Mouse (Mus musculus) MEL (cell line): ENCODE measurements at regions not wholly inside any gene's neighbourhood (a gene's known extent, or its start where the extent isn't known, plus 50 kb on each side); places are given as distances from the start of the nearest gene placed in this dataset.

Experiments
- DNase-seq: peaks from one replicate; pipeline ENCODE4 v3.0.0; 2011; ENCODE audit warnings: low read depth, low spot score
- H3K27ac ChIP-seq: 2 replicates; pipeline ENCODE4 v1.5.1; 2012; ENCODE audit warnings: low read depth, mild to moderate bottlenecking, control low read depth, low read length, moderate library complexity; ENCODE audit not compliant: control insufficient read depth
- H3K27me3 ChIP-seq, 2 experiments: fragments of 150-350 bp in 1 of 2; sonication (generic) in 1 of 2; 2 replicates each; pipeline ENCODE4 v1.6.1; 2012; ENCODE audit warnings: low read length in 2 of 2, mild to moderate bottlenecking in 2 of 2, improper control_type of control experiment in 1 of 2, moderate library complexity in 1 of 2; ENCODE audit not compliant: insufficient read depth in 2 of 2, control insufficient read depth in 1 of 2
- H3K36me3 ChIP-seq, 2 experiments: 2 replicates each; pipeline ENCODE4 v1.6.1; 2012 to 2014; ENCODE audit warnings: low read length in 2 of 2, improper control_type of control experiment in 1 of 2, inconsistent platforms in 1 of 2, mild to moderate bottlenecking in 1 of 2; ENCODE audit not compliant: insufficient read depth in 2 of 2, control insufficient read depth in 1 of 2
- H3K4me1 ChIP-seq, 2 experiments: fragments of 150-350 bp in 1 of 2; sonication (generic) in 1 of 2; 2 replicates each; pipeline ENCODE4 v1.6.1; 2012; ENCODE audit warnings: low read length in 2 of 2, improper control_type of control experiment in 1 of 2, mild to moderate bottlenecking in 1 of 2; ENCODE audit not compliant: insufficient read depth in 2 of 2, control insufficient read depth in 1 of 2
- H3K4me3 ChIP-seq, 2 experiments: fragments of 150-350 bp in 1 of 2; sonication (generic) in 1 of 2; 2 replicates each; pipeline ENCODE4 v1.5.1; 2012; ENCODE audit warnings: low read depth in 2 of 2, low read length in 2 of 2, mild to moderate bottlenecking in 2 of 2, moderate library complexity in 2 of 2, control low read depth in 1 of 2, improper control_type of control experiment in 1 of 2; ENCODE audit not compliant: control insufficient read depth in 1 of 2, insufficient read depth in 1 of 2
- H3K79me2 ChIP-seq: 2 replicates; pipeline ENCODE4 v1.6.1; 2012; ENCODE audit warnings: mild to moderate bottlenecking, low read length, moderate library complexity; ENCODE audit not compliant: control insufficient read depth, poor library complexity, insufficient read depth
- H3K9ac ChIP-seq: 2 replicates; pipeline ENCODE4 v1.6.1; 2012; ENCODE audit warnings: low read depth, mild to moderate bottlenecking, control low read depth, low read length, moderate library complexity; ENCODE audit not compliant: control insufficient read depth, poor library complexity, severe bottlenecking
- H3K9me3 ChIP-seq: fragments of 150-350 bp; sonication (generic); replicated peaks from 2 replicates; pipeline ENCODE4 v1.6.1; 2012; ENCODE audit warnings: mild to moderate bottlenecking, low read length, improper control_type of control experiment, moderate library complexity; ENCODE audit not compliant: insufficient read depth
- CHD1 ChIP-seq: IDR thresholded peaks from 2 replicates; pipeline ENCODE4 v1.6.1; 2012; ENCODE audit warnings: low read depth, mild to moderate bottlenecking, inconsistent platforms, low read length, improper control_type of control experiment
- E2F4 ChIP-seq: IDR thresholded peaks from 2 replicates; pipeline ENCODE4 v1.6.1; 2011; ENCODE audit warnings: low read depth, low read length, improper control_type of control experiment, borderline replicate concordance
- ETS1 ChIP-seq: IDR thresholded peaks from 2 replicates; pipeline ENCODE4 v1.6.1; 2012; ENCODE audit warnings: low read depth, mild to moderate bottlenecking, inconsistent platforms, low read length, improper control_type of control experiment, moderate library complexity
- GABPA ChIP-seq: IDR thresholded peaks from 2 replicates; pipeline ENCODE4 v1.6.1; 2012; ENCODE audit warnings: low read depth, mild to moderate bottlenecking, inconsistent platforms, low read length, improper control_type of control experiment, moderate library complexity
- MAFK ChIP-seq: IDR thresholded peaks from 2 replicates; pipeline ENCODE4 v1.6.1; 2011; ENCODE audit warnings: low read depth, mild to moderate bottlenecking, low read length, improper control_type of control experiment, borderline replicate concordance
- MAZ ChIP-seq: IDR thresholded peaks from 2 replicates; pipeline ENCODE4 v1.6.1; 2012; ENCODE audit warnings: low read depth, mild to moderate bottlenecking, inconsistent platforms, low read length, improper control_type of control experiment
- MYB ChIP-seq: IDR thresholded peaks from 2 replicates; pipeline ENCODE4 v1.6.1; 2011; ENCODE audit warnings: mild to moderate bottlenecking, low read depth, low read length, improper control_type of control experiment
- NRF1 ChIP-seq: IDR thresholded peaks from 2 replicates; pipeline ENCODE4 v1.6.1; 2014; ENCODE audit warnings: low read depth, mild to moderate bottlenecking, inconsistent platforms, low read length, improper control_type of control experiment, moderate library complexity; ENCODE audit not compliant: poor library complexity, insufficient read depth, severe bottlenecking
- POLR2AphosphoS2 ChIP-seq: IDR thresholded peaks from 2 replicates; pipeline ENCODE4 v1.6.1; 2011; ENCODE audit warnings: low read length, improper control_type of control experiment
- POLR2AphosphoS5 ChIP-seq: IDR thresholded peaks from 2 replicates; pipeline ENCODE4 v1.6.1; 2012; ENCODE audit warnings: low read depth, borderline replicate concordance, mild to moderate bottlenecking, inconsistent platforms, low read length, moderate library complexity, mixed read lengths
- SIN3A ChIP-seq: IDR thresholded peaks from 2 replicates; pipeline ENCODE4 v1.6.1; 2012; ENCODE audit warnings: low read length, improper control_type of control experiment, inconsistent platforms
- TAL1 ChIP-seq: IDR thresholded peaks from 2 replicates; pipeline ENCODE4 v1.6.1; 2012; ENCODE audit warnings: mild to moderate bottlenecking, inconsistent platforms, low read length, moderate library complexity, mixed read lengths
- TCF12 ChIP-seq: IDR thresholded peaks from 2 replicates; pipeline ENCODE4 v1.6.1; 2014; ENCODE audit warnings: low read depth, mild to moderate bottlenecking, inconsistent platforms, low read length, improper control_type of control experiment, moderate library complexity
- ZKSCAN1 ChIP-seq: IDR thresholded peaks from 2 replicates; pipeline ENCODE4 v1.6.1; 2012; ENCODE audit warnings: low read depth, mild to moderate bottlenecking, inconsistent platforms, low read length, improper control_type of control experiment, moderate library complexity
- ZMIZ1 ChIP-seq: IDR thresholded peaks from 2 replicates; pipeline ENCODE4 v1.6.1; 2012; ENCODE audit warnings: low read depth, mild to moderate bottlenecking, inconsistent platforms, low read length, improper control_type of control experiment, moderate library complexity

DNA sequence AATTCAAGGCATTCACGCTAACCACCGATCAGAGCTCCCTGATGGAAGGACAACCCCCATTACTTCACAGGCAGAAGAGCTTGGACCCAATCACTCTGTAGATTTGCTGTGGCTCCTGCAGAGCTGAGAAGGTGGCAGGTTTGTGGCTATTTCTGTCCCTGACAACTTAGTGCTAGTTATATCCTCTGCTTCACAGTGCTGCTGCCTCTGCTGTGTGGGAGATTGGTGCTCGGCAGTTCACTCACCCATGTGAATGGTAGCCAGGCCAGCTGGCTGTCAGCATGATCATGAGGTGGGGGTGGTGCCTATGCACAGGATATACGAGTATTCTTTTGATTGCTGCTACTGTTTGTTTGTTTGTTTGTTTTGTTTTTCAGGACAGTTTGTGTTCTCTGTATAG is 113.9 kb downstream of the Gm10131 start:
- H3K27me3 ChIP-seq = no peaks in the 10 kb centered on the region
- no peak overlapping the region for H3K27ac ChIP-seq
- TF ChIP-seq CHD1 = no peak
- no peak for TF ChIP-seq MYB
- TF ChIP-seq POLR2AphosphoS5 = no peak
- no peak for TF ChIP-seq NRF1
- TF ChIP-seq E2F4 = no peak
- TF ChIP-seq, all 39 proteins: peak for 0
- H3K79me2 ChIP-seq = no peaks in the 10 kb centered on the region
- H3K4me3 ChIP-seq = no peak overlapping the region
- no peaks in the 10 kb centered on the region for H3K36me3 ChIP-seq
- no peaks in the 10 kb centered on the region for H3K9me3 ChIP-seq
- no peak overlapping the region for H3K9ac ChIP-seq
- no peak for DNase-seq
- peaks cover 0 to 3% of the 10 kb centered on the region in 2 experiments; a peak in 2 of 4 replicates for H3K4me1 ChIP-seq

DNA sequence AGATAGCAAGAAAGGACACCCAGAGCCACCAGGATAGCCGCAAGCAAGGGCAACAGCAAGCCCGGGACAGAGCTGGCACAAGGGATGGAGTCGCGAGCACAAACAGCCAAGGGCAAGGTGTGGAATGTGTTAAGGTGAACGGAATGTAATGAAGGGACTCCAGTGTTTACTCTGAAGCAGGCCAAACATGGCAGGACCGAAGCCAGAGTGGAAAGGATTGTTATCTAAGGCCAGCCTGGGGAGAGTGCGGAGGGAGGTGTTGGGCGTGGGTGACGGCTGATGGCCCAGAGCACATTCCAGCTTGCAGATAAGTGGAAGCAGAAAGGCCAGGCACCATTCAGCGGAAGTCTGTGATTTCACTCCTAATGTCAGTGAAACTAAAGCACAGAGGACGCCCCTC is 118.6 kb downstream of the Gm10131 start:
- peaks cover 0 to 3% of the 10 kb centered on the region in 2 experiments; a peak in 2 of 4 replicates for H3K4me1 ChIP-seq
- no peak overlapping the region for H3K27ac ChIP-seq
- H3K9ac ChIP-seq = no peak overlapping the region
- H3K4me3 ChIP-seq = no peak overlapping the region
- H3K27me3 ChIP-seq = no peaks in the 10 kb centered on the region
- H3K9me3 ChIP-seq = no peaks in the 10 kb centered on the region
- no peak for TF ChIP-seq MAZ
- TF ChIP-seq GABPA = no peak
- TF ChIP-seq POLR2AphosphoS2 = no peak
- TF ChIP-seq MAFK = no peak
- TF ChIP-seq ZMIZ1 = no peak
- TF ChIP-seq SIN3A = no peak
- no peak for TF ChIP-seq ETS1
- TF ChIP-seq TCF12 = no peak
- no peak for TF ChIP-seq MYB
- TF ChIP-seq NRF1 = no peak
- TF ChIP-seq TAL1 = no peak
- no peak for TF ChIP-seq ZKSCAN1
- TF ChIP-seq, all 39 proteins: peak for 0
- no peaks in the 10 kb centered on the region for H3K36me3 ChIP-seq
- H3K79me2 ChIP-seq = no peaks in the 10 kb centered on the region
- no peak for DNase-seq
